Mouse (Mus musculus): ENCODE results near the gene Bmp2k. TPM values are rescaled to one million over a fixed set of nuclear protein-coding genes. Genes with fewer than 3 reads are reported as not detected.
A peak's percentile ranks its signal among the peaks of the same experiment; 100 is the strongest.

The Bmp2k gene
- polyA plus RNA-seq, 2 experiments, result 14.0 to 30.2 TPM

GRCm38 (mm10) chr5:96988880-96989279, 8.6 kb upstream of the Bmp2k start:
- TF ChIP-seq CTCF (IDR thresholded peaks at IDR 0.05; ENCODE audit: low read depth) (no peak), EP300 (IDR thresholded peaks at IDR 0.05; ENCODE audit: low read depth) (peak; percentile 99)
- peak overlapping the region; percentile 83 for H3K27ac ChIP-seq
- WGBS (ENCODE audit: insufficient replicate concordance), result 31% methylated on average over 4 of the region's 4 CpGs
- ATAC-seq (ENCODE audit: insufficient read depth) (peak; percentile 96), DNase-seq (ENCODE audit: low read depth in 3 of 3, low spot score in 3 of 3) (peak; percentile 80 to 91 (median 81))
- H3K4me1 ChIP-seq (replicated peaks; ENCODE audit: control insufficient read depth in 2 of 2, insufficient read depth in 2 of 2, low read length in 1 of 2), result peaks cover 44 to 55% of the 10 kb centered on the region in 2 experiments
- H3K9me3 ChIP-seq (ENCODE audit: control insufficient read depth, low read length), result no peaks in the 10 kb centered on the region
- peak overlapping the region; percentile 47 for H3K4me2 ChIP-seq (ENCODE audit: low read depth)
- H3K36me3 ChIP-seq (replicated peaks; ENCODE audit: control insufficient read depth, insufficient read depth, low read depth), result no peaks in the 10 kb centered on the region
- no peak overlapping the region; the same call in 1 of the 2 replicates for H3K9ac ChIP-seq (replicated peaks)
- H3K4me3 ChIP-seq (ENCODE audit: insufficient read depth in 1 of 2, low read depth in 2 of 2, low read length in 2 of 2), result no peak overlapping the region
- no peaks in the 10 kb centered on the region for H3K27me3 ChIP-seq (ENCODE audit: control insufficient read depth, insufficient read depth, low read length)

DNA sequence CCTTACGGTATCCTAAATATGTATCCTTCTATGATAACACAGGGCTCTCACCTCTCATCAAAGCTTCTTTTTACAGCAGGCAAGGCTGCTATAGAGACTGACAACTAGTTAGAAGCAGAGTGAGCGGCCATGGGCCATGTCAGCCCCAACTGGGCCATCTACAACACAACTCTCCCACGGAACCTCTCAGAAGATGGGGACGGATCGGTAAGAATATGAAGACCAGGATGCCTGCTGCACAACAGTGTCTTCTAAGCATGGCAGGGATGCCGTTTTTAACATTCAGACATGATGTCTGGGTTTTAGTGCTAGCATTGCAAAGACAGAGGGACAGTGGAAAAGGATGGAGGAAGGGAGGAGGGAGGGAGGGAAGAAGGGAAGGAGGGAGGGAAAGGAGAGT, 6.3 kb upstream of the Bmp2k start:
- Histone ChIP-seq H3K4me3 (ENCODE audit: insufficient read depth in 1 of 2, low read depth in 2 of 2, low read length in 2 of 2) (no peak overlapping the region), H3K27ac (peak overlapping the region; percentile 28), H3K4me1 (replicated peaks; ENCODE audit: control insufficient read depth in 2 of 2, insufficient read depth in 2 of 2, low read length in 1 of 2) (peaks cover 52 to 60% of the 10 kb centered on the region in 2 experiments), H3K27me3 (ENCODE audit: control insufficient read depth, insufficient read depth, low read length) (no peaks in the 10 kb centered on the region), H3K9ac (replicated peaks) (no peak overlapping the region), H3K9me3 (ENCODE audit: control insufficient read depth, low read length) (no peaks in the 10 kb centered on the region), H3K36me3 (replicated peaks; ENCODE audit: control insufficient read depth, insufficient read depth, low read depth) (no peaks in the 10 kb centered on the region), H3K4me2 (ENCODE audit: low read depth) (no peak overlapping the region)
- DNase-seq (ENCODE audit: low read depth in 3 of 3, low spot score in 3 of 3) (no peak), ATAC-seq (ENCODE audit: insufficient read depth) (no peak)
- TF ChIP-seq EP300 (IDR thresholded peaks at IDR 0.05; ENCODE audit: low read depth), result no peak
- no peak for TF ChIP-seq CTCF (IDR thresholded peaks at IDR 0.05; ENCODE audit: low read depth)
- WGBS (ENCODE audit: insufficient replicate concordance), result 88% methylated on average over 6 of the region's 6 CpGs

- H3K9ac ChIP-seq (replicated peaks), result no peak overlapping the region
- 83% methylated on average over 5 of the region's 5 CpGs for WGBS (ENCODE audit: insufficient replicate concordance)
These were observed 4.8 kb upstream of the Bmp2k start for GRCm38 (mm10) chr5:96992651-96993050.

DNA sequence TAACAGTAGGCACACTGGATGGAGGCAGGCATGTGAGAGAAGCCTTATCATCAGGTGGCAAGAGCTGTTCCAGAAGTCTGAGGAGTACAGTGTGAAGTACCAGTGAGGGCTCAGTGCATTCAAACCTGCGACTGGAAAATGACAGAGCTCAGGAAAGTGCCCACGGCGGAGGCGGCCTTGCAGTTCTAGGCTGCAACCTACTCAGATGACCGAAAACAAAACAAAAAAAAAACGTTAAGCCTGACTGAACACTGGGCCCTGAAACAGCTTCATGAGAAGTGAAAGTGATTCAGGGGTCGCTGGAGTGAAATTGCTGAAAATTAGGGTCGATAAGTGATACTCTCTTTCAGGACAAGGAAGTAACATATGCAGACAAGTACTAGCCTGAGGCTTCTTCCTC, 4.4 kb upstream of the Bmp2k start:
- WGBS (ENCODE audit: insufficient replicate concordance), result 56% methylated on average over 8 of the region's 8 CpGs
- no peaks in the 10 kb centered on the region for H3K36me3 ChIP-seq (replicated peaks; ENCODE audit: control insufficient read depth, insufficient read depth, low read depth)
- no peak for TF ChIP-seq EP300 (IDR thresholded peaks at IDR 0.05; ENCODE audit: low read depth)
- no peak overlapping the region for H3K4me3 ChIP-seq (ENCODE audit: insufficient read depth in 1 of 2, low read depth in 2 of 2, low read length in 2 of 2)
- no peak overlapping the region for H3K4me2 ChIP-seq (ENCODE audit: low read depth)
- ATAC-seq (ENCODE audit: insufficient read depth) (no peak), DNase-seq (ENCODE audit: low read depth in 3 of 3, low spot score in 3 of 3) (no peak)
- no peaks in the 10 kb centered on the region for H3K27me3 ChIP-seq (ENCODE audit: control insufficient read depth, insufficient read depth, low read length)
- no peaks in the 10 kb centered on the region for H3K9me3 ChIP-seq (ENCODE audit: control insufficient read depth, low read length)
- peaks cover 47 to 52% of the 10 kb centered on the region in 2 experiments for H3K4me1 ChIP-seq (replicated peaks; ENCODE audit: control insufficient read depth in 2 of 2, insufficient read depth in 2 of 2, low read length in 1 of 2)
- peak overlapping the region; percentile 2; the same call in 1 of the 2 replicates for H3K27ac ChIP-seq
- H3K9ac ChIP-seq (replicated peaks), result no peak overlapping the region

More at GRCm38 (mm10) chr5:96992651-96993050, 4.8 kb upstream of the Bmp2k start:
- Histone ChIP-seq H3K27me3 (ENCODE audit: control insufficient read depth, insufficient read depth, low read length) (no peaks in the 10 kb centered on the region), H3K36me3 (replicated peaks; ENCODE audit: control insufficient read depth, insufficient read depth, low read depth) (no peaks in the 10 kb centered on the region), H3K27ac (peak overlapping the region; percentile 40; the same call in 1 of the 2 replicates), H3K4me2 (ENCODE audit: low read depth) (no peak overlapping the region), H3K4me1 (replicated peaks; ENCODE audit: control insufficient read depth in 2 of 2, insufficient read depth in 2 of 2, low read length in 1 of 2) (peaks cover 49 to 54% of the 10 kb centered on the region in 2 experiments), H3K4me3 (ENCODE audit: insufficient read depth in 1 of 2, low read depth in 2 of 2, low read length in 2 of 2) (no peak overlapping the region), H3K9me3 (ENCODE audit: control insufficient read depth, low read length) (no peaks in the 10 kb centered on the region)
- TF ChIP-seq EP300 (IDR thresholded peaks at IDR 0.05; ENCODE audit: low read depth) (no peak), CTCF (IDR thresholded peaks at IDR 0.05; ENCODE audit: low read depth) (no peak)
- no peak for ATAC-seq (ENCODE audit: insufficient read depth)
- no peak for DNase-seq (ENCODE audit: low read depth in 3 of 3, low spot score in 3 of 3)

DNA sequence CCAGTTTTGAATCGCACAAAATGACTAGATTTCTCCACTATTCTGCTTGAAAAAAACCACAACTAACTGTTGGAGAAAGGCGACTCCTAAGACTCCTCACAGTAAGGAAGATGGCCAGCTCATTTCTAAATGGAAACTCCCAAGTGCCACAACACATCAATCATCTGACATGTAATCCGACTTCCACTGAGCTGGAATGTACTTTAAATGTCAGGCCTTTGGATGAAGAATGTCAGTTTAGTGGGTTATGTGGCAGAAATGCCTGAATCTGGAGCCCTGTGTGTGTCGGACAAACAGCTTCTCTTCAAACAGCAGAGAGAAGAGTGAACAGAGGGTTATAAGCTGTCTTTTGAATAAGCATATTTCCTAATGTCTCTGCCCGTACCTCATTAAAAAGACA, 1.7 kb upstream of the Bmp2k start:
- no peak for ATAC-seq (ENCODE audit: insufficient read depth)
- Histone ChIP-seq H3K4me3 (ENCODE audit: insufficient read depth in 1 of 2, low read depth in 2 of 2, low read length in 2 of 2) (no peak overlapping the region), H3K27ac (peak overlapping the region; percentile 49), H3K9ac (replicated peaks) (no peak overlapping the region), H3K9me3 (ENCODE audit: control insufficient read depth, low read length) (no peaks in the 10 kb centered on the region), H3K36me3 (replicated peaks; ENCODE audit: control insufficient read depth, insufficient read depth, low read depth) (peaks cover 15% of the 10 kb centered on the region), H3K4me2 (ENCODE audit: low read depth) (peak overlapping the region; percentile 74), H3K4me1 (replicated peaks; ENCODE audit: control insufficient read depth in 2 of 2, insufficient read depth in 2 of 2, low read length in 1 of 2) (peaks cover 34 to 46% of the 10 kb centered on the region in 2 experiments), H3K27me3 (ENCODE audit: control insufficient read depth, insufficient read depth, low read length) (no peaks in the 10 kb centered on the region)
- no peak for DNase-seq (ENCODE audit: low read depth in 3 of 3, low spot score in 3 of 3)
- no peak for TF ChIP-seq EP300 (IDR thresholded peaks at IDR 0.05; ENCODE audit: low read depth)
- TF ChIP-seq CTCF (IDR thresholded peaks at IDR 0.05; ENCODE audit: low read depth), result no peak
- WGBS (ENCODE audit: insufficient replicate concordance), result 72% methylated on average over 5 of the region's 5 CpGs
